Mouse (Mus musculus): ENCODE measurements around the gene 2610528A11Rik. TPM values are rescaled to one million over a fixed set of nuclear protein-coding genes. Genes with fewer than 3 reads are reported as not detected.

2610528A11Rik gene
- polyA plus RNA-seq, 1 experiment from 2014 or later = not detected

- DNase-seq (ENCODE audit: low read depth, low spot score) (no peak), ATAC-seq (no peak)
- CTCF ChIA-PET = no interaction called here
- in situ Hi-C loops (cut with MboI; ENCODE audit: low pct_unique_long_range_greater_than_20kb) = no loop called here
- H3K27me3 ChIP-seq = peaks cover 19% of the 10 kb centered on the region
- POLR2A ChIA-PET = no interaction called here
- TF ChIP-seq CTCF (IDR thresholded peaks at IDR 0.05) = no peak
These were observed 19.4 kb downstream of the 2610528A11Rik start for GRCm38 (mm10) chr14:37094436-37094835.

GRCm38 (mm10) chr14:37083755-37084154, 30.1 kb downstream of the 2610528A11Rik start:
- DNase-seq (ENCODE audit: low read depth, low spot score) = no peak
- TF ChIP-seq CTCF (IDR thresholded peaks at IDR 0.05) = no peak
- in situ Hi-C loops (cut with MboI; ENCODE audit: low pct_unique_long_range_greater_than_20kb) = no loop called here
- peaks cover 27% of the 10 kb centered on the region for H3K27me3 ChIP-seq
- POLR2A ChIA-PET = no interaction called here
- CTCF ChIA-PET = interaction anchor here (2.0 kb wide), 1 partner anchor 10 kb away, joined by 4 read pairs; no protein-coding TSS in a partner anchor
- ATAC-seq = no peak

GRCm38 (mm10) chr14:37080724-37081123, 33.1 kb downstream of the 2610528A11Rik start:
- no peak for TF ChIP-seq CTCF (IDR thresholded peaks at IDR 0.05)
- POLR2A ChIA-PET = no interaction called here
- peaks cover 18% of the 10 kb centered on the region for H3K27me3 ChIP-seq
- CTCF ChIA-PET = no interaction called here
- DNase-seq (ENCODE audit: low read depth, low spot score) (no peak), ATAC-seq (no peak)
- in situ Hi-C loops (cut with MboI; ENCODE audit: low pct_unique_long_range_greater_than_20kb) = no loop called here

GRCm38 (mm10) chr14:37068516-37068915, 45.3 kb downstream of the 2610528A11Rik start:
- ChIA-PET POLR2A (no interaction called here), CTCF (no interaction called here)
- in situ Hi-C loops (cut with MboI; ENCODE audit: low pct_unique_long_range_greater_than_20kb) = no loop called here
- ATAC-seq (no peak), DNase-seq (ENCODE audit: low read depth, low spot score) (peak; percentile 12)
- H3K27me3 ChIP-seq = no peaks in the 10 kb centered on the region
- no peak for TF ChIP-seq CTCF (IDR thresholded peaks at IDR 0.05)

- no peak for TF ChIP-seq CTCF (IDR thresholded peaks at IDR 0.05)
- ChIA-PET CTCF (no interaction called here), POLR2A (no interaction called here)
- DNase-seq (ENCODE audit: low read depth, low spot score) = no peak
- no peaks in the 10 kb centered on the region for H3K27me3 ChIP-seq
- in situ Hi-C loops (cut with MboI; ENCODE audit: low pct_unique_long_range_greater_than_20kb) = no loop called here
- no peak for ATAC-seq
These were observed 46.2 kb downstream of the 2610528A11Rik start, which contains the start of gene Lrit2 for GRCm38 (mm10) chr14:37067629-37068028. Lrit2 (plus strand) TSS chr14:37067929.

- ChIA-PET CTCF (no interaction called here), POLR2A (no interaction called here)
- ATAC-seq (no peak), DNase-seq (ENCODE audit: low read depth, low spot score) (no peak)
- no peak for TF ChIP-seq CTCF (IDR thresholded peaks at IDR 0.05)
- in situ Hi-C loops (cut with MboI; ENCODE audit: low pct_unique_long_range_greater_than_20kb) = no loop called here
- no peaks in the 10 kb centered on the region for H3K27me3 ChIP-seq
These were observed 47.2 kb downstream of the 2610528A11Rik start for GRCm38 (mm10) chr14:37066636-37067035.

GRCm38 (mm10) chr14:37064849-37065248, 49.0 kb downstream of the 2610528A11Rik start:
- ChIA-PET CTCF (no interaction called here), POLR2A (no interaction called here)
- in situ Hi-C loops (cut with MboI; ENCODE audit: low pct_unique_long_range_greater_than_20kb) = no loop called here
- no peak for DNase-seq (ENCODE audit: low read depth, low spot score)
- TF ChIP-seq CTCF (IDR thresholded peaks at IDR 0.05) = no peak
- peaks cover 3% of the 10 kb centered on the region for H3K27me3 ChIP-seq
- ATAC-seq = no peak

Other genes starting within 250 kb of the 2610528A11Rik start
- 48.0 TPM for gene Ccser2, start 145.2 kb downstream of the 2610528A11Rik start, polyA plus RNA-seq (2021)
- gene Rgr, start 65.1 kb downstream of the 2610528A11Rik start, polyA plus RNA-seq (2021) = not detected
- gene Lrit1, start 59.2 kb downstream of the 2610528A11Rik start, polyA plus RNA-seq (2021) = not detected
- gene Lrit2, start 46.1 kb downstream of the 2610528A11Rik start, polyA plus RNA-seq (2021) = not detected
- 0.04 TPM for gene Cdhr1, start 15.7 kb downstream of the 2610528A11Rik start, polyA plus RNA-seq (2021)
- gene Ghitm, start 21.2 kb upstream of the 2610528A11Rik start, polyA plus RNA-seq (2021) = 377 TPM